In genomic region chr1:171345225-171346094, GRCm38 (mm10) we compare ENCODE assay signal across 8 mouse cellular contexts. TPM values are rescaled to one million over a fixed set of nuclear protein-coding genes. Genes with fewer than 3 reads are reported as not detected.
DNase-seq lines count a peak whose midpoint lies in the region; ATAC-seq and TF ChIP-seq lines count a peak whose summit lies in the region.

Gene Nit1 (minus strand): TSS chr1:171345646.
Gene Pfdn2 (plus strand): TSS chr1:171345670.

- TF ChIP-seq CTCF in olfactory bulb, adult 2 months (IDR thresholded peaks at IDR 0.05; ENCODE audit: insufficient read depth, low read depth, low read length) = no peak

- H3K4me1 ChIP-seq in lung, embryonic 15.5 days = peaks cover 24% of the 10 kb centered on the region; the same call in 1 of the 2 replicates
- peaks cover 10% of the 10 kb centered on the region for H3K4me1 ChIP-seq in olfactory bulb, adult 2 months (ENCODE audit: control insufficient read depth, insufficient read depth, low read length)

- peak; percentile 87 for TF ChIP-seq POLR2A in olfactory bulb, adult 2 months (IDR thresholded peaks at IDR 0.05; ENCODE audit: insufficient read depth, low read depth, low read length)

- 0 out of 2 replicates have a peak, but pooled peaks cover 4% of the 10 kb centered on the region for H3K9me3 ChIP-seq in lung, embryonic 15.5 days

- peak; percentile 95 for DNase-seq in MN1 (ENCODE audit: low spot score)
- DNase-seq in cerebellum, adult 8-10 months = peak; percentile 84
- DNase-seq in forelimb bud, embryonic 11.5 days (ENCODE audit: low read depth, low spot score) = peak; percentile 89
- DNase-seq in heart, postnatal 4 days = peak; percentile 92
- peak; percentile 84 to 88 for DNase-seq in layer of hippocampus, adult 8-10 months (ENCODE audit: low spot score in 2 of 2)
- peak; percentile 84 to 85 for DNase-seq in thymus, adult 18-20 months

- WGBS in lung, embryonic 15.5 days = under 1% methylated on average over 53 of the region's 53 CpGs
- WGBS in olfactory bulb, adult 2 months = under 1% methylated on average over 53 of the region's 53 CpGs

- peak within 1 kb of the TSS; percentile 84 for H3K9ac ChIP-seq in lung, embryonic 15.5 days

- no peaks in the 10 kb centered on the region for H3K27me3 ChIP-seq in lung, embryonic 15.5 days

- peak; percentile 92 for ATAC-seq in lung, embryonic 15.5 days (ENCODE audit: borderline replicate concordance, extremely low read depth, low FRiP score, low TSS enrichment)

- H3K36me3 ChIP-seq in lung, embryonic 15.5 days = peaks cover 30% of the 10 kb centered on the region

- H3K4me2 ChIP-seq in lung, embryonic 15.5 days = peak within 1 kb of the TSS; percentile 73

- peak within 1 kb of the TSS; percentile 70 for H3K27ac ChIP-seq in lung, embryonic 15.5 days
- H3K27ac ChIP-seq in olfactory bulb, adult 2 months (ENCODE audit: insufficient read depth, low read depth, low read length) = no peak within 1 kb of the TSS

- peak within 1 kb of the TSS; percentile 95 for H3K4me3 ChIP-seq in lung, embryonic 15.5 days
- peak within 1 kb of the TSS; percentile 72 for H3K4me3 ChIP-seq in olfactory bulb, adult 2 months (ENCODE audit: insufficient read depth, low read depth, low read length)

RNA-seq across cellular contexts. Expression of gene Nit1, which starts in this region (rescaled TPM):
- 10 to 100 TPM; 17.9 to 20.3 TPM for total RNA-seq in heart, postnatal 4 days (2021)
- 10 to 100 TPM; 40.1 to 54.1 (median 45.6) TPM for total RNA-seq in layer of hippocampus, adult 8-10 months (2022)
- polyA plus RNA-seq in lung, embryonic 15.5 days (2015; fragmentation: Nextera tagmentation; extraction: Ambion mirVana) = 38.3 and 42.6 TPM in 2 replicates
- polyA plus RNA-seq in olfactory bulb, adult 2 months (2012; ENCODE audit: insufficient read depth, insufficient read length, low replicate concordance, missing spikeins) = not detected in 2 replicates

RNA-seq across cellular contexts. Expression of gene Pfdn2, which starts in this region (rescaled TPM):
- 10 to 100 TPM; 76.2 to 80.2 TPM for total RNA-seq in heart, postnatal 4 days (2021)
- total RNA-seq in layer of hippocampus, adult 8-10 months (2022) = 100 to 1,000 TPM in 3 of 4 experiments, 10 to 100 TPM in 1; 97.7 to 171 (median 130) TPM
- polyA plus RNA-seq in lung, embryonic 15.5 days (2015; fragmentation: Nextera tagmentation; extraction: Ambion mirVana) = 83.8 and 91.3 TPM in 2 replicates
- polyA plus RNA-seq in olfactory bulb, adult 2 months (2012; ENCODE audit: insufficient read depth, insufficient read length, low replicate concordance, missing spikeins) = not detected in 2 replicates
